Comparison of ENCODE assay signal across 8 mouse cellular contexts in genomic region chr16:45095561-45096482, GRCm38 (mm10). TPM values are rescaled to one million over a fixed set of nuclear protein-coding genes. Genes with fewer than 3 reads are reported as not detected.
DNase-seq lines count a peak whose midpoint lies in the region; ATAC-seq and TF ChIP-seq lines count a peak whose summit lies in the region.

No protein-coding gene starts in this region.

- peak overlapping the region; percentile 57 for H3K4me2 ChIP-seq in kidney, embryonic 16.5 days (replicated peaks; ENCODE audit: low read depth, low read length)
- H3K4me2 ChIP-seq in embryonic facial prominence, embryonic 15.5 days (replicated peaks), result 0 out of 2 replicates have a peak overlapping the region, but pooled peaks have one; percentile 2
- peak overlapping the region; percentile 8; the same call in 1 of the 2 replicates for H3K4me2 ChIP-seq in liver, embryonic 11.5 days

- no peak overlapping the region for H3K9ac ChIP-seq in kidney, embryonic 16.5 days (replicated peaks; ENCODE audit: low read length)
- no peak overlapping the region for H3K9ac ChIP-seq in embryonic facial prominence, embryonic 15.5 days
- H3K9ac ChIP-seq in liver, embryonic 11.5 days (ENCODE audit: low read depth, low read length), result no peak overlapping the region

- peak overlapping the region; percentile 52 for H3K4me3 ChIP-seq in kidney, embryonic 16.5 days (ENCODE audit: low read length)
- peak overlapping the region; percentile 42 for H3K4me3 ChIP-seq in bone marrow, adult 2 months (replicated peaks; ENCODE audit: control insufficient read depth, low read depth, low read length)
- H3K4me3 ChIP-seq in embryonic facial prominence, embryonic 15.5 days (replicated peaks), result no peak overlapping the region
- H3K4me3 ChIP-seq in liver, embryonic 11.5 days (ENCODE audit: low read depth, low read length), result no peak overlapping the region

- 76% methylated on average over 26 of the region's 26 CpGs for WGBS in kidney, embryonic 16.5 days
- 72% methylated on average over 26 of the region's 26 CpGs for WGBS in bone marrow, adult 2 months
- WGBS in embryonic facial prominence, embryonic 15.5 days, result 86% methylated on average over 26 of the region's 26 CpGs
- 74% methylated on average over 26 of the region's 26 CpGs for WGBS in liver, embryonic 11.5 days

- H3K27ac ChIP-seq in kidney, embryonic 16.5 days (ENCODE audit: low read length), result no peak overlapping the region
- peak overlapping the region; percentile 71 for H3K27ac ChIP-seq in bone marrow, adult 2 months (ENCODE audit: control insufficient read depth, insufficient read depth, low read depth, low read length, poor library complexity)
- H3K27ac ChIP-seq in embryonic facial prominence, embryonic 15.5 days (replicated peaks), result no peak overlapping the region
- H3K27ac ChIP-seq in liver, embryonic 11.5 days (ENCODE audit: low read depth, low read length), result no peak overlapping the region

- ATAC-seq in kidney, embryonic 16.5 days (ENCODE audit: low FRiP score, low TSS enrichment), result no peak; the same call in 1 of the 2 replicates
- no peak for ATAC-seq in embryonic facial prominence, embryonic 15.5 days (ENCODE audit: insufficient number of reproducible peaks, low FRiP score, low TSS enrichment, low read depth)
- no peak for ATAC-seq in liver, embryonic 11.5 days (replicated peaks; ENCODE audit: low FRiP score)

- no peak for TF ChIP-seq POLR2A in bone marrow, adult 2 months (IDR thresholded peaks at IDR 0.05; ENCODE audit: borderline replicate concordance, control insufficient read depth, low read depth, low read length)

- TF ChIP-seq CTCF in bone marrow, adult 2 months (IDR thresholded peaks at IDR 0.05; ENCODE audit: control insufficient read depth, insufficient read depth, low read length), result no peak

- no peaks in the 10 kb centered on the region for H3K36me3 ChIP-seq in kidney, embryonic 16.5 days (ENCODE audit: insufficient read depth, low read length)
- no peaks in the 10 kb centered on the region for H3K36me3 ChIP-seq in embryonic facial prominence, embryonic 15.5 days
- no peaks in the 10 kb centered on the region for H3K36me3 ChIP-seq in liver, embryonic 11.5 days (ENCODE audit: control insufficient read depth, insufficient read depth, low read length)

- DNase-seq in kidney, adult 9 months, result no peak
- no peak for DNase-seq in liver, embryonic 11.5 days (ENCODE audit: low spot score)
- DNase-seq in thymus, postnatal 0 days (ENCODE audit: low spot score), result no peak
- DNase-seq in adrenal gland, postnatal 25 days, result no peak
- DNase-seq in layer of hippocampus, adult 9-10 months (ENCODE audit: low spot score), result no peak

- H3K4me1 ChIP-seq in kidney, embryonic 16.5 days (ENCODE audit: insufficient read depth, low read length), result peaks cover 46% of the 10 kb centered on the region
- H3K4me1 ChIP-seq in bone marrow, adult 2 months (ENCODE audit: control insufficient read depth, insufficient read depth, low read length), result peaks cover 2% of the 10 kb centered on the region
- peaks cover 21% of the 10 kb centered on the region for H3K4me1 ChIP-seq in embryonic facial prominence, embryonic 15.5 days
- H3K4me1 ChIP-seq in liver, embryonic 11.5 days (replicated peaks; ENCODE audit: control insufficient read depth, insufficient read depth, low read length), result no peaks in the 10 kb centered on the region

- no peaks in the 10 kb centered on the region for H3K27me3 ChIP-seq in kidney, embryonic 16.5 days (ENCODE audit: insufficient read depth, low read length)
- H3K27me3 ChIP-seq in embryonic facial prominence, embryonic 15.5 days, result no peaks in the 10 kb centered on the region
- no peaks in the 10 kb centered on the region for H3K27me3 ChIP-seq in liver, embryonic 11.5 days (replicated peaks; ENCODE audit: control insufficient read depth, insufficient read depth, low read length)

- H3K9me3 ChIP-seq in kidney, embryonic 16.5 days (ENCODE audit: low read length), result no peaks in the 10 kb centered on the region
- H3K9me3 ChIP-seq in embryonic facial prominence, embryonic 15.5 days (replicated peaks), result no peaks in the 10 kb centered on the region
- no peaks in the 10 kb centered on the region for H3K9me3 ChIP-seq in liver, embryonic 11.5 days (ENCODE audit: control insufficient read depth, low read length)

RNA-seq across cellular contexts. Expression of gene Ccdc80, which starts 2.6 kb away (rescaled TPM):
- polyA plus RNA-seq in kidney, embryonic 16.5 days (2015; fragmentation: Nextera tagmentation; extraction: Ambion mirVana), result 112 and 114 TPM in 2 replicates
- 15.2 and 15.6 TPM in 2 replicates for polyA plus RNA-seq in bone marrow, adult 2 months (2011; ENCODE audit: insufficient read depth, insufficient read length, low replicate concordance, missing spikeins)
- polyA plus RNA-seq in embryonic facial prominence, embryonic 15.5 days (2015; fragmentation: Nextera tagmentation; extraction: Ambion mirVana), result 75.7 and 76.0 TPM in 2 replicates
- 20.6 and 23.7 TPM in 2 replicates for polyA plus RNA-seq in liver, embryonic 11.5 days (2014; fragmentation: Nextera tagmentation; extraction: Ambion mirVana)
- polyA plus RNA-seq in thymus, postnatal 0 days (2015; fragmentation: Nextera tagmentation; extraction: Ambion mirVana), result 19.3 and 22.5 TPM in 2 replicates
- total RNA-seq in adrenal gland, postnatal 25 days (2021), result 18.3 and 19.0 TPM in 2 replicates

Comparison
In these comparisons a context has a peak if more than half of its experiments do, and no peak if none do; other contexts are left out.
1. H3K4me2 ChIP-seq: peak in every context shown above with its lines; median percentile 57 in kidney, embryonic 16.5 days; 8 in liver, embryonic 11.5 days; 2 in embryonic facial prominence, embryonic 15.5 days.
2. H3K4me3 ChIP-seq: peak in kidney, embryonic 16.5 days (single experiment) and bone marrow, adult 2 months (single experiment); none in embryonic facial prominence, embryonic 15.5 days (single experiment) and liver, embryonic 11.5 days (single experiment).